Mouse (Mus musculus): Measurements from ENCODE around the gene Ifitm7. TPM values are rescaled to one million over a fixed set of nuclear protein-coding genes. Genes with fewer than 3 reads are reported as not detected.
"Not testable (repeated sequence)": the region's sequence is repeated elsewhere in the genome, so short reads cannot be mapped to it uniquely, and the experiment has no call there.

The Ifitm7 gene
- polyA plus RNA-seq (2017; shearing (Covaris generic)), result under 1 TPM in 1 of 3 experiments, not detected in 2; 0.19 TPM

GRCm38 (mm10) chr16:13986574-13987478 lies at the start of gene Ifitm7, which contains the start of gene 2900011O08Rik:
Gene Ifitm7 (minus strand): TSS chr16:13986888.
Gene 2900011O08Rik (plus strand): TSS chr16:13986604.
- ATAC-seq, result no peak

DNA sequence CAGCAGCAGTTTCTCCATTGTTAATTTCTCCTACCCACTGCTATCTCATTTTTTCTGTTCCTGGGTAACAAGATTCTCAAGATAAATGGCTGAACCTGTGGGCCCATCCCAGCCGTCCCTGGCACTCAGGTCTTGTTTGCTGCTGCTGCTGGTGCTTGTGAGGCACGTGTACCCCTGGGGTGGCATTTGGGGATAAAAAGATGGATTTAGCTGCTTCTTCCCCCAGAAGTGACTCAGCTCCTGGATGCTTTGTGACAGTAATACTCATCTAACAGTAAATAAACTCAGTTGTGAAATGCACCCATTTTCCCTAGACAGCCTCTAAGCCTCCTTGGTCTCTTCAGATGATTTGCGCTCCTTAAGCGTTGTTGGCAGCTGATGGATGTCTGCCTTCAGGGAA lies 46.4 kb upstream of the Ifitm7 start:
- no peak for ATAC-seq

GRCm38 (mm10) chr16:14030650-14031049 lies 44.0 kb upstream of the Ifitm7 start:
- no peak for ATAC-seq

GRCm38 (mm10) chr16:14029851-14030250 lies 43.2 kb upstream of the Ifitm7 start:
- no peak for ATAC-seq

DNA sequence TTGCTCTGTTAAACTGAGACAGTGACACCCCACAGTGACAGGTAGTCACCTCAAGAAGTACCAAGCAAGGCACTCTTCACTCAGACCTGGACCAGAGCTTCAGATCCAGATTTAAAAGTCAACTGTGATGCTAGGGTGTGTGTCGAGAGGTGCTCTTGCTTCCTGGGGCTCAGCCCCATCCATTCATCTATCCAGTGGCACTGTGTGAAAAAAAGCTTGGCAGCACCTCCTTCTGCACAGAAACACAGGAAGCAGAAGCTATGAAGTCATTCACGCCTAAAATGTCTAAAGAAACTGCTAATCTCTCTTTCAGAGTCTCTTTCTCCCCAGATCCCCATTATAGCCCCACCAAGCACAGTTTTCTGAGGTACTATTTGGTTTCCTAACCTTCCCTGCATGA lies 42.4 kb upstream of the Ifitm7 start:
- no peak for ATAC-seq

DNA sequence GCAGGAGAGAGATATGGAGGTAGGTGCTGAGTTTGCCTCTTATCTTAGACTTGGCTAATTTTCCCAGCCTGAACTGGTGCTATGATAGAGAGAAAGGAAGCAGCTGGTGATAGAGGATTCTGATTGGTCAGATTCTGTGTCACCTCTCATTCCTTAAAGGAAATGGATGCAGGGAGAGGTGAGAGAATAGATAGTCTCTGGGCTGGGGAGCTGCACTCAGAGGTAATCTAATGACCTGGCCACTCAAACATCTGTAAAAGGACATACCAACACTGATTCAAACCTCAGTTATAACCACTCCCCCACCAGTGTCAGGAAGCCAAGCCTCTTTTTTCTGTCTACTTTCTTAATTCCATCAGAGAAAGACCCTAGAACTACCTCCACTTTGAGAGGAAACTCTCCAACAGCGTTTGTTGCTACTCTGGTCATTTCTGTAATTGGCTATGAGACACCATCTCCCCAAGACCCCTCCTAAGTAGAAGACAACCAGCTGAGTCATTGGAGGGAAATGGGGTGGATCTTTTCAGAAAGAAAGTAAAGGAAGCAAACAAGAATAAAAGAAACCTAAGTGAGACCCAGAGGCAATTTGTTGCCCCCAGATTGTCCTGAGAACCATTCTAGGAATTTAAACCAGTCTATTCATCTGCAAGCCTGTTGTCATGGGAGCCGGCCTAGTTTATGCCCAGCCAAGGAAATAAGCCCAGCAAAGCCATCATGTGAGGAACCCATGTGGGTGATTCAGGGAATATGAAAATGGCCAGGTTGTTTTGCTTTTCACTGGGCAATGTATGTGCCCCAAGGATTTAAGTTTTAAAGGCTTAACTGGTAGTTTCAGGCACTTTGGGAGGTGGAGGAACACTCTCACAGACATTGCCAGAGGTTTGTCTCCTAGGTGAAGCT lies 38.7 kb upstream of the Ifitm7 start:
- ATAC-seq, result no peak

- ATAC-seq, result no peak
These were observed 34.6 kb upstream of the Ifitm7 start for GRCm38 (mm10) chr16:14021166-14021822.

DNA sequence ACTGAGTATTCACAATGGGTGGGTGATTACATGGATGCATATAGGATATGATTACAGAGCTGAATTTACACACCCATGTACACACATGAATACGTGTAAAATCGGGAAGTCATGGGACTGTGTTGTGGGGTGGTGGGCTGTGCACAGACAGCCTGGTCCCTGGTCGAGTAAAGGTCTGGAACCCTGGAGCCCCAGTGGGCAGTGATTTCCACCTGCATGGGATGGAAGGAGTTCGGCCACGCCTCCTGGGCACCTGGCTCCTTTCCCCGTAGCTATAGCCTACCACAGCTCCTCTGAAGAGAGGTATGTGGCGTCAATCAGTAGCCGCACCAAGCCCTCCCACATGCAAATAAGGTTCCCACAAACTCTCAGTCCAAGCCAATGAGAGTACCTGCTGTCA lies 30.6 kb upstream of the Ifitm7 start:
- ATAC-seq, result no peak

DNA sequence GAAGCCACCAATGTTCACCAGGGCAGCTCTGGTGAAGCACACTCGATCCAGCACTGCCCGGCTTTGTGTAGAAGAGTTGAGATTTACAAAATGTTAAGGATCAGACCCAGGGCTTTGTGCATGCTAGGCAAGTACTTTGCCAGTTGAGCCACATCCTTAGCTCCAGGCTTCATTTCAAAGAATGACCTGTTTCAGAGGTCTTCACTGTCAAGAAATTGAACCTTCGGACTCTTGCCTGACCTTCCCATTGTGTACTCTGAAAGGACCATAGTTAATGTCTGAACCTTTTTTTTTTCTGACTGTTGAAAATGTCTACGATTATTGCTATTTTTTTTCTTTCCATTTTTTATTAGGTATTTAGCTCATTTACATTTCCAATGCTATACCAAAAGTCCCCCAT lies 23.3 kb upstream of the Ifitm7 start:
- ATAC-seq, result no peak

DNA sequence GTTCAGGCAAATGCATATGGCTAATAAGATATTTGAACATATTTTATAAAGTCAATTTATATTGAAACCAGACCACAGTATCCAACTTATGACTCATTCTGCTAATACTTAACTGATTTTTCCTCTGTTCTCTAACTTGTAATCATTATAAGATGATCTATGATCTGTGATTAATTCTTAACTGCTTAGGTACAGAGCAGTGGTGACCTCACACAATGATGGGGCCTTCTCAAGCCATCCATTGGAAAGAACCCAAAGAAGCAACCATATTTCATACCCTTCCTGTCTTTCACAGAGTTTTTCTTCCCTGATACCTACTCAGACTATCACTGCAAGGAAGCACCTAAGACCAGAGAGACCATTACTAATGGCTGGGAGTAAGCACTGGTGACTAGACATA lies 22.0 kb upstream of the Ifitm7 start:
- ATAC-seq, result no peak

DNA sequence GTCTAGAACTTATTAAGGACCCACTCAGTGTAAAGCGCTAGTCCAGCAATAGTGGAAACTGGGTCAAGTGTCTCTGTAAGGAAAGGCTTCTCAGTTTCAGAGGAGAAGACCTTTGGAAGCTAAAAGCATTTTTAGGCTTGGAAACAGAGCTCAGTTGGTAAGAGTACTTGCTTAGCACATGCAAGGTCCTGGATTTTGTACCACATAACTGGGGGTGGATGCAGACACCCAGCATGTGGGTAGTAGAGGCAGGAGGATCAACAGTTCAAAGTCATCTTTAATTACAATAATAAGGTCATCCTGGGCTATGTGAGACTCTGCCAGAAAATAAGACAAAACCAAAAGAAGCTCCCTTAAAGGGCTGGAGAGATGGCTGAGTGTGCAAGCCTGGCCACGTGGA lies 21.4 kb upstream of the Ifitm7 start:
- no peak for ATAC-seq

DNA sequence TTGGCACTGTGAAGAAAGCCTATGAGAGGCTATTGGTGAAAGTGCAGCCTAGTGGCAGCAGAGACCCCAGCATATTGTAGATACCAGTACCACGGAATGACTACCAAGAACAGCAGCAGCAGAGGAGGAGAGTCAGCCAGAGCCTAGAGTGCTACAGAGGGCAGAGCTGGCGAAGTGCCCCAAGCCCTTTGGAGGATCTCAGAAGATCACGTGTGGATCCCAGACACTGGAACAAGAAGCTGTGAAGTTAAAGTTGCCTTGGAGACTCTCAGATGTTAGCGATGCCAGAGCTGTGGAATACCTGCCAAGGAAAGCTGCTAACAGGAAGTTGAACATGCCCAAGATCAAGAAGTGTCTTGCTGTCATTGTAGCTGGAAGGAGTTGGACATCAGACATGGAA lies 18.6 kb upstream of the Ifitm7 start:
- no peak for ATAC-seq

DNA sequence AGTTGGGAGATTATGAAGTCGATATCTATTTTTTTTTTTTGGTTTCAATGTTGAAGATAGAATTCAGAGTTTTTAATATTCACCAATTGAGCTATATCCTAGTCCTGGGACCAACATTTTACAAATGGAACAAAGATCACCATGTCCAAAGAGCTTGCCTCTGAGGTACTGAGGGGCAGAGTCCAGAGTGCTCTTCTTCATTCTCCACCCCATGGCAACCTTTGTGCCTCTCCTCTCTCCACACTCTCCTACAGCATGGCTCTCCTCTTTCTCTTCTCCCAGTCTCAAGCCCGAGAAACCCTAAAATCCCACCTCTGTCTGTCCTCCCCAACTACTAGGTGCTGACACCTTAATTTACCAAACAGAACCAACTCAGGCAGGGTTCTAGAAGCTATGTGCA lies 18.0 kb upstream of the Ifitm7 start:
- ATAC-seq, result no peak

DNA sequence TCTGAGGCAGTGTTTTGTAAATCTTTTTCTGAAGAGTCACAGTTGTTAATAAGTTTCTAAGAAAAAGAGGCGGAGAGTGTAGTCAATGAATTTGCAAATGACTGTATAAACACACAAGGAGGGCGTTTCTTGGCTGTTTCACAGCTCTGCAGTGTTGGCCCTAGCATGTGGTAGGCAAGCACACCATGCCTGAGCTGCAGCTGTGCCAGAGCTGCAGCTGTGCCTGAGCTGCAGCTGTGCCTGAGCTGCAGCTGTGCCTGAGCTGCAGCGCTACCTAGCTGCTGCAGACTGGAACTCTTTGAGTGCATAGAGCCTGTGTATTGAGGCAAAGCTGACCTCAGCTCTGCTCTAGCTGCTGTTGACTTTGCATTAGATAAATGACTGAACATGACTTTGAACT lies 17.5 kb upstream of the Ifitm7 start:
- ATAC-seq, result no peak

GRCm38 (mm10) chr16:14003386-14004130 lies 16.9 kb upstream of the Ifitm7 start:
- ATAC-seq, result no peak

DNA sequence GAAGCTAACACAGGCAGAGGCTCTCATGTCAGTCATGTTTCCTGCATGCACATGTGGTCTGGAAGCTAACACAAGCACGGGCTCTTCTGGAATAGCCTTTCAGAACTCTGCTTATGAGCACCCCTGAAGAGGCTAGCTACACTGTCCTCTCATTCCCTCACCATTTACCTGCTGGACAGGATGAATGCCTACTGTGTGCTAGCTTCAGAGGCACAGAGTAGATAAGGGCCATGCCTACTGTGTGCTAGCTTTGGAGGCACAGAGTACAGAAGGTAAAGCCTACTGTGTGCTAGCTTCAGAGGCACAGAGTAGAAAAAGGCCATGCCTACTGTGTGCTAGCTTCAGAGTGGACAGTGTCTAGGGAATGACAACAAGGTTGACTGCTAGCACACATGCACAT lies 7.8 kb upstream of the Ifitm7 start:
- no peak for ATAC-seq

GRCm38 (mm10) chr16:13994076-13994475 lies 7.4 kb upstream of the Ifitm7 start:
- no peak for ATAC-seq

DNA sequence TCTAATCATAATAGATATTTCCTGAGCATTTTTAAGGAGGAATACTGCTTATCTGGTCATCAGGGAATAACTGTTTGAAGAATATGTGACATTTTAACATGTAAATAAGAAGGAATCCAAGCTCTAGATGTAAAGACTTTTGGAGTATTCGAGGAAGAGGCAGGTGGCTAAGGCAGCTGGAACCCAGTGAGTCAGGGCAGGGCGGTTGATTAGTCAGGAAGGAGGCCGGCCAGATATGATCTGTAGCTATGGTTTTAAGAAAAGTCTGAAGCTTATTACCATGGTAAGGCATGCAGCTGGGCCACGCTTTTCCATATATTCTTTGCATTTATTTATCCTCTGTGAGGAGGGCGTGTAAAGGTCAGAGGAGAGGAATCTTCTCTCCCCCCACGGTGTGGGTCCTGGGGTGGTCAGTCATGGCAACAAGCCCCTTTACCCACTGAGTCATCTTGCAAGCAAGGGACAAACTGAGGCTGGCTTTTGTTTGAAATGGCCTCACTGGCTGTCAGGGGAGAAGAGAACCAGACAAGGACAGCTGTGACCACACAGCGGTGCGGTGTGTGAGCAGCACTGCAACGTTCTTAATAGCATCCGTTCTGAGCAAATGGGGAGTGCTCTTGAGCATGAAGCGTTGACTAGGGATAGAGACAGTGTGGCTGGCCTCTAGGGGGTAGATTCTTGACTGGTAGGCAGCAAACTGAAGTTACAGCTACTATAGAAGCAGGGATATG lies 6.0 kb upstream of the Ifitm7 start:
- no peak for ATAC-seq

- no peak for ATAC-seq
These were observed 503 bp downstream of the Ifitm7 start for GRCm38 (mm10) chr16:13986197-13986573.

GRCm38 (mm10) chr16:13983161-13983560 lies 3.5 kb downstream of the Ifitm7 start:
- ATAC-seq, result no peak

DNA sequence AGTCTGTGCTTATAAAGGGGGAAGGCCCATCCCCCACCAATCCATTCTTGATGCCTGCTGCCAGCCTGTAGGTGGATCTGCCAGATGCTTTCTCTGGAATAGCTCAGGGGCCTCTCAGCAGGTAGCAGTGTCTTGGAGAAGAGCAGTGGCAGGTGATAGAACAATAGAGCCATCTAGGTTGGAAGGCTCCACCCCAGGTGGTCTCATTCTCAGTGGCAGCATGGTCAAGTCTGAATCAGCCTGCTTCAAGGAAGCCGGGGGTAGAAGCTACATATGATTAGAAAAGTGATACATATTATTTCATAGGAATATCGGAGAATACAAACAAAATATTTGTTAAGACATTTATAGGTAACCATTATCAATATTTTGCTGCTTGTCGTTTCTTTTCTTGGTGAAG lies 5.0 kb downstream of the Ifitm7 start:
- ATAC-seq, result not testable (repeated sequence)
